Mouse (Mus musculus): ENCODE data around the gene Bzw2.

Bzw2 gene

GRCm38 (mm10) chr12:36065911-36066310 is 92.0 kb downstream of the Bzw2 start:
- no peak for DNase-seq

- no peak for DNase-seq
Observed at GRCm38 (mm10) chr12:36057699-36058098, 100.2 kb downstream of the Bzw2 start.

GRCm38 (mm10) chr12:36050276-36050675 is 107.6 kb downstream of the Bzw2 start:
- no peak for DNase-seq

- no peak for DNase-seq
Observed at GRCm38 (mm10) chr12:36047593-36047992, 110.3 kb downstream of the Bzw2 start.

- no peak for DNase-seq
Observed at GRCm38 (mm10) chr12:36046196-36046595, 111.7 kb downstream of the Bzw2 start.

- DNase-seq, result peak; percentile 70
Observed at GRCm38 (mm10) chr12:36044691-36045090, 113.2 kb downstream of the Bzw2 start.

GRCm38 (mm10) chr12:36042348-36042778 is 115.5 kb downstream of the Bzw2 start, which contains the start of gene Tspan13:
TSS of gene Tspan13 (minus strand) at chr12:36042500.
- peak; percentile 99 for DNase-seq

Measured in heart, adult 11 months (tissue).